Mouse (Mus musculus): ENCODE measurements around the gene Hells. TPM values are rescaled to one million over a fixed set of nuclear protein-coding genes. Genes with fewer than 3 reads are reported as not detected.

Hells gene
- total RNA-seq, 1 experiment = 190 TPM

GRCm38 (mm10) chr19:38914926-38915325 is 15.8 kb upstream of the Hells start:
- H3K9me3 ChIP-seq (ENCODE audit: control insufficient read depth, insufficient read depth, low read depth, low read length) = no peaks in the 10 kb centered on the region
- H3K27ac ChIP-seq (ENCODE audit: insufficient read depth, low read depth, low read length, poor library complexity, severe bottlenecking) = no peak overlapping the region
- in situ Hi-C loops (cut with MboI; ENCODE audit: low sequenced_read_pairs in 2 of 2, unreplicated experiment in 2 of 2) = no loop called here
- TF ChIP-seq ZNF384 (IDR thresholded peaks at IDR 0.05; ENCODE audit: low read depth, low read length) = no peak
- TF ChIP-seq ZC3H11A (IDR thresholded peaks at IDR 0.05; ENCODE audit: borderline replicate concordance, low read depth, low read length) = no peak
- no peak for TF ChIP-seq CHD2 (IDR thresholded peaks at IDR 0.05; ENCODE audit: low read depth, low read length)
- peaks cover 2% of the 10 kb centered on the region; the same call in 1 of the 2 replicates for H3K36me3 ChIP-seq (ENCODE audit: control insufficient read depth, insufficient read depth, low read length, poor library complexity, severe bottlenecking)
- no peak overlapping the region for H3K9ac ChIP-seq (ENCODE audit: insufficient read depth, low read depth, low read length, poor library complexity, severe bottlenecking)
- H3K4me3 ChIP-seq (ENCODE audit: insufficient read depth in 1 of 2, low read depth in 1 of 2, low read length in 2 of 2, poor library complexity in 1 of 2, severe bottlenecking in 1 of 2) = no peak overlapping the region
- no peak for DNase-seq (ENCODE audit: low read depth, low spot score)
- H3K4me1 ChIP-seq (ENCODE audit: control insufficient read depth in 2 of 2, insufficient read depth in 2 of 2, low read length in 2 of 2, poor library complexity in 1 of 2) = no peaks in the 10 kb centered on the region

DNA sequence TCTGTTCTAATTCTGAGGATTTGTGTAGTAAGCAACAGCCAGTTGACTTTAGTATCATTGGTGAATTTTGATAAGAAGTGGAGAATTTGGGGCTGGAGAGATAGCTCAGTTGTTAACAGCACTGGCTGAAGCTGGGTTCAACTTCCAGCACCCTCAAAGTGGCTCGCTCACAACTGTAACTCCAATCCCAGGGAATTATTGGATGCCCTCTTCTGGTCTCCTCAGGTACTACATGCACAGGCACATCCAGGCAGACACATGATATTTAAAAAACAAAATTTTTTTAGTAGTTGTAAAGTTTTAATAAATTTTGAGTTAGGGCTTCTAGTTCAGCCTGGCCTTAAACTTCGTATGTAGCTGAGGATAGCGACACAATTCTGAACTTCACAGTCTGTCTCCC is 15.0 kb upstream of the Hells start:
- Histone ChIP-seq H3K27ac (ENCODE audit: insufficient read depth, low read depth, low read length, poor library complexity, severe bottlenecking) (no peak overlapping the region), H3K9ac (ENCODE audit: insufficient read depth, low read depth, low read length, poor library complexity, severe bottlenecking) (no peak overlapping the region), H3K4me3 (ENCODE audit: insufficient read depth in 1 of 2, low read depth in 1 of 2, low read length in 2 of 2, poor library complexity in 1 of 2, severe bottlenecking in 1 of 2) (no peak overlapping the region), H3K36me3 (ENCODE audit: control insufficient read depth, insufficient read depth, low read length, poor library complexity, severe bottlenecking) (peaks cover 2% of the 10 kb centered on the region; the same call in 1 of the 2 replicates), H3K4me1 (ENCODE audit: control insufficient read depth in 2 of 2, insufficient read depth in 2 of 2, low read length in 2 of 2, poor library complexity in 1 of 2) (no peaks in the 10 kb centered on the region), H3K9me3 (ENCODE audit: control insufficient read depth, insufficient read depth, low read depth, low read length) (no peaks in the 10 kb centered on the region)
- DNase-seq (ENCODE audit: low read depth, low spot score) = no peak
- TF ChIP-seq CHD2 (IDR thresholded peaks at IDR 0.05; ENCODE audit: low read depth, low read length) (no peak), MAFK (IDR thresholded peaks at IDR 0.05; ENCODE audit: insufficient read depth, low read depth, low read length) (no peak), ZC3H11A (IDR thresholded peaks at IDR 0.05; ENCODE audit: borderline replicate concordance, low read depth, low read length) (no peak), ZNF384 (IDR thresholded peaks at IDR 0.05; ENCODE audit: low read depth, low read length) (no peak), HCFC1 (IDR thresholded peaks at IDR 0.05; ENCODE audit: borderline replicate concordance, insufficient read depth, low read length) (no peak)
- in situ Hi-C loops (cut with MboI; ENCODE audit: low sequenced_read_pairs in 2 of 2, unreplicated experiment in 2 of 2) = no loop called here

DNA sequence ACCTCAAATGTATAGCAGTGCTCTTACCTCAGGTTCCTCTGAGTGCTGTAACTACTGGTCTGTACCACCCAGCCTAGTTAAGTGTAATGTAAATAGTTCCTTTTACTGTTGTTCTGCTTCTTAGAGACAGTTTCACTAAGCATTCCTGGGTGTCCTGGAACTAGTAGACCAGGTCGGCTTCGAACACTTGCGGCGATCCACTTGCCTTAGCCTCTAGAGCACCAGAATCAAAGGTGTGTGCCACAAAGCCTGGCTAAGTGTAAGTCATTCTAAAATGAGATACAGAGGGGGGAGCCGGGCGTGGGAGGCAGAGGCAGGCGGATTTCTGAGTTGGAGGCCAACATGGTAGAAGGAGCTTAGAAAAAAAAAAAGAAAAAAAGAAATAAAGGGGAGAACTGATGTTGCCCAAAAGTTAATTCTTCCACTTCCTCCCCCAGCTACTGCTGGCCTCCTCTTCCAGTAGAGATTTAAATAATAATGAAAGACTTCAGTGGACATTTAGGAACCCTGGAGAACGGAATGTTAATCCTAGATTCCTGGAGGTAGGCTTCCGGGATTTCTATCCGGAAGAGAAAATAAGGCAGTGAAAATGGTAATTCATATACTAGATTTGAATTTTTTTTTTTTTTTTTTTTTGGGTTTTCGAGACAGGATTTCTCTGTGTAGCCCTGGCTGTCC is 2.1 kb upstream of the Hells start:
- peaks cover 6 to 11% of the 10 kb centered on the region in 2 experiments for H3K4me1 ChIP-seq (ENCODE audit: control insufficient read depth in 2 of 2, insufficient read depth in 2 of 2, low read length in 2 of 2, poor library complexity in 1 of 2)
- H3K27ac ChIP-seq (ENCODE audit: insufficient read depth, low read depth, low read length, poor library complexity, severe bottlenecking) = peak overlapping the region; percentile 93
- in situ Hi-C loops (cut with MboI; ENCODE audit: low sequenced_read_pairs in 2 of 2, unreplicated experiment in 2 of 2) = no loop called here
- H3K9me3 ChIP-seq (ENCODE audit: control insufficient read depth, insufficient read depth, low read depth, low read length) = no peaks in the 10 kb centered on the region
- no peak for TF ChIP-seq HCFC1 (IDR thresholded peaks at IDR 0.05; ENCODE audit: borderline replicate concordance, insufficient read depth, low read length)
- TF ChIP-seq MAFK (IDR thresholded peaks at IDR 0.05; ENCODE audit: insufficient read depth, low read depth, low read length) = no peak
- TF ChIP-seq CHD2 (IDR thresholded peaks at IDR 0.05; ENCODE audit: low read depth, low read length) = peak; percentile 32; the same call in 1 of the 2 replicates
- TF ChIP-seq ZNF384 (IDR thresholded peaks at IDR 0.05; ENCODE audit: low read depth, low read length) = peak; percentile 77
- peak overlapping the region in 1 of 2 experiments; percentile 89; a peak in 1 of 4 replicates for H3K4me3 ChIP-seq (ENCODE audit: insufficient read depth in 1 of 2, low read depth in 1 of 2, low read length in 2 of 2, poor library complexity in 1 of 2, severe bottlenecking in 1 of 2)
- no peak for DNase-seq (ENCODE audit: low read depth, low spot score)
- peak overlapping the region; percentile 62; the same call in 1 of the 2 replicates for H3K9ac ChIP-seq (ENCODE audit: insufficient read depth, low read depth, low read length, poor library complexity, severe bottlenecking)
- peaks cover 7% of the 10 kb centered on the region for H3K36me3 ChIP-seq (ENCODE audit: control insufficient read depth, insufficient read depth, low read length, poor library complexity, severe bottlenecking)

GRCm38 (mm10) chr19:38929471-38930251 is 1.1 kb upstream of the Hells start:
- DNase-seq (ENCODE audit: low read depth, low spot score) = no peak
- Histone ChIP-seq H3K9ac (ENCODE audit: insufficient read depth, low read depth, low read length, poor library complexity, severe bottlenecking) (peak overlapping the region; percentile 88), H3K27ac (ENCODE audit: insufficient read depth, low read depth, low read length, poor library complexity, severe bottlenecking) (peak overlapping the region; percentile 69; the same call in 1 of the 2 replicates), H3K4me1 (ENCODE audit: control insufficient read depth in 2 of 2, insufficient read depth in 2 of 2, low read length in 2 of 2, poor library complexity in 1 of 2) (peaks cover 6 to 8% of the 10 kb centered on the region in 2 experiments), H3K9me3 (ENCODE audit: control insufficient read depth, insufficient read depth, low read depth, low read length) (no peaks in the 10 kb centered on the region), H3K4me3 (ENCODE audit: insufficient read depth in 1 of 2, low read depth in 1 of 2, low read length in 2 of 2, poor library complexity in 1 of 2, severe bottlenecking in 1 of 2) (peak overlapping the region; percentile 89 to 93), H3K36me3 (ENCODE audit: control insufficient read depth, insufficient read depth, low read length, poor library complexity, severe bottlenecking) (peaks cover 13% of the 10 kb centered on the region)
- 0 out of 2 replicates have a peak, but pooled peaks have one; percentile 1 for TF ChIP-seq CHD2 (IDR thresholded peaks at IDR 0.05; ENCODE audit: low read depth, low read length)
- TF ChIP-seq ZNF384 (IDR thresholded peaks at IDR 0.05; ENCODE audit: low read depth, low read length) = peak; percentile 73; the same call in 1 of the 2 replicates
- TF ChIP-seq ZC3H11A (IDR thresholded peaks at IDR 0.05; ENCODE audit: borderline replicate concordance, low read depth, low read length) = no peak
- TF ChIP-seq MAFK (IDR thresholded peaks at IDR 0.05; ENCODE audit: insufficient read depth, low read depth, low read length) = no peak
- no peak for TF ChIP-seq HCFC1 (IDR thresholded peaks at IDR 0.05; ENCODE audit: borderline replicate concordance, insufficient read depth, low read length)
- in situ Hi-C loops (cut with MboI; ENCODE audit: low sequenced_read_pairs in 2 of 2, unreplicated experiment in 2 of 2) = no loop called here

Data from ES-E14 (cell line).